Mouse (Mus musculus) lung, postnatal 36 days (tissue): ENCODE results near the gene Per3.
"Not testable (repeated sequence)": the region's sequence is repeated elsewhere in the genome, so short reads cannot be mapped to it uniquely, and the experiment has no call there.

Experiments used
- DNase-seq: peaks from one replicate; pipeline ENCODE4 v3.0.0; 2022; ENCODE audit warnings: mixed read lengths

Per3 gene

DNA sequence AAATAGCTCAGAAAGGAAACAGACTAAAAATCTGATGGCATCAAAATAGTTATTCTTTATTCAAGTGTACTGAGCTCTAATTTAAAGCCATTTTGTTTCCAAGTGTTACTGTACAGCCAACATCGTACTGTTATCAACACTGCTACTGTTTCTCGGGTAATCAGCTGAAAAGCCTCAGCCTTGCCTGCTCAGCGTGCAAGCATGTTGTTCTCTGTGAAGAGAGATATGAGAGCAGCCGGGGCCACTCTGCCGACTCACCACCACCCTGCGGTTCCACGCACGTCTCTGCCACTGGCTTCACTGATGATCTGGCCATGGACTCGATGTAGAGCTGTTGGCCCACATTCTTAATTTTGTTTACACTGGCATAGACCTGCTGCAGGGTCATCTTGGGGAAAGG is 20.3 kb downstream of the Per3 start:
- DNase-seq: no peak

DNA sequence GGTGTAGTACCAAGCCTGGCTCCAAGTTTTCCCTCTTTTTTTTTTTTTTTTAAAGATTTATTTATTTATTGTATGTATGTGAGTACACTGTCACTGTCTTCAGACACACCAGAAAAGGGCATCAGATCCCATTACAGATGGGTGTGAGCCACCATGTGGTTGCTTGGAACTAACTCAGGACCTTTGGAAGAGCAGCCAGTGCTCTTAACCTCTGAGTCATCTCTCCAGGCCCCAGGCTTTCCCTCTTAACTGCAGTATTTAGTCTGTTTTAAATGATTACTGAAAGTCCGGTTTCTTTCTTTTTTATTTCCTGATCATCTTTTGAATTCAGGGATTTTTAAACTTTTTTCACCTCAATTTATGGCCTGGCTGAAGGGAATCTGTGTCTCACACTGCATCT is 27.1 kb downstream of the Per3 start:
- DNase-seq: not testable (repeated sequence)

DNA sequence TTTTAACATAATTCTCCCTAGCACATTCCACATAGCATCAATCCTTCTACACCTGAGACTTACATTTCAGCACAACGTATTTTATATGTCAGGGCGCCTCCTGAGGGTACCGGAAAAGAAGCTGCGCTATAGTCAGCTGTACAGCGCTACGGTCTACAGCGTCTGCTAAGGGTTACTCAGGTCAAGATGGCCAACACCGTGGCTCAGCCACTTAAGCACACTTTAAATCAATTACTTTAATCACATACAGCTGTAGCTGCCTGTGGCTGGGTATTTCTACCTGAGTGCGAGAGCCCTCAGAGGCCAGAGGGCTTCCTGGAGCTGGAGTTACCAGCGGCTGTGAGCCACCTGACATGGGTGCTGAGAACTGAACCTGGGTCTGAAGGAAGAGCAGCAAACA is 28.5 kb downstream of the Per3 start:
- no peak for DNase-seq

DNA sequence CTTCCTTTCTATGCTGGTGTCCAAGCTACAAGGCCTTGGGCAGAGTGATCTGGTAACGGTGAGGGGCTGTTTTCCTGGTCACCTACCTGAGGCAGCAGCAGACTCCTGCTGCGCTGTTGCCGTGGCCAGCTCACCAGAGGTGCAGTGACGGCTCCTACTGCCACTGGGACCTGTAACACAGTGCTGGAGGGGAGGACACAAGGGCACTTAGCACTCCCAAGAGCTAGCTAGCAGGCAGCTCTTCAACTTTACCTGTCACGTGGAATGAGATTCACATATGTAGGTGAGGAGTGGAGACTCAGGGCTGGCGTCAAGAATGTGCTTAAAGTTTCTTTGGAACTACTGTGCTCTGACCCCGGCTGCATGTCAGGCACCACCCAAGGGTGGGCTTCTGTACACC is 34.1 kb downstream of the Per3 start:
- DNase-seq: peak; percentile 67

DNA sequence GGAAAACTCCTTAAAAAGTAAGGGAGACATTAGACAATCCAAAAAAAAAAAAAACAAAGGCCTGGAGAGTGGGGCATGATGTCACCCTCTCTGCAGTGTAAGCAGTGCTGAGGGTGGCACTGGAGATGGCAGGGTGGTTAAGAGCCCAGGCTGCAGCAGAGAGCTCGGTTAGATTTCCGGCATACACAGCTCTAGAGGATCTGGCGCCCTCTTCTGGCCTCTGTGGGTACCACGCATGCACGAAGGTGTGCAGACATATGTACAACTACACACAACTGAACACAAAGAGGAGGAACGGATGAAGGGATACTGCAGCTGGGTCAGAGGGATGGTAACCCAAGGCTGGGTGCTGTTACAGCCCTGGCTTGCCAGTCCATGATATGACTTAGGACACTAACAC is 37.5 kb downstream of the Per3 start:
- DNase-seq: peak; percentile 66

DNA sequence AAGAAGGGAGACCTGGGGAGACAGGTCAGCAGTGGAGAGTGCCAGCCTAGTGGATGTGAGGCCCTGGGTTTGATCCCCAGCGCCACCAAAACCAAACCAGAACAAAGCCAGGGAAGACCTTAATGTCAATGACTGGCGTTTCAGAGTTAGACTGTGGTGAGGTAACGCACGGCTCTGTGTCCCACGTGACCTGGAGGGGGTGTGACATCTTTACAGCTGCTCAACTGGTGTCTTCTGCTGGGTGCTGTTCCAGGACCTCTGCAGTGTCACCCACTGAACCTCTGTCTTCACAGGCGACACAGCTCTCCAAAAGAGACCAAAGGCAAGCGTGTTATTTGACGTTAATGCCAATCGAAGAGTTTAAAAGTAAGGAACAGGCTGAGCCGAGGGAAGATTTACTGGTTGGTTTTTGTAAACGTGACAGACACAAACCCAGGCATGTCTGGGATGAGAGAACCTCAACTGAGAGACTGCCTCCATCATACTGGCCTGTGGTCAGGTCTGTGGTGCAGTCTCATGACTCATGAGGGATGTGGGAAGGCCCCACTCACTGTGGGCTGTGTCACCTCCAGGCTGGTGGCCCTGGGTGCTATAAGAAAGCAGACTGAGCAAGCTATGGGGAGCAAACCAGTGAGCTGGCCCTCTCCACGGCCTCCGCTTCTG is 38.7 kb downstream of the Per3 start:
- DNase-seq: no peak

DNA sequence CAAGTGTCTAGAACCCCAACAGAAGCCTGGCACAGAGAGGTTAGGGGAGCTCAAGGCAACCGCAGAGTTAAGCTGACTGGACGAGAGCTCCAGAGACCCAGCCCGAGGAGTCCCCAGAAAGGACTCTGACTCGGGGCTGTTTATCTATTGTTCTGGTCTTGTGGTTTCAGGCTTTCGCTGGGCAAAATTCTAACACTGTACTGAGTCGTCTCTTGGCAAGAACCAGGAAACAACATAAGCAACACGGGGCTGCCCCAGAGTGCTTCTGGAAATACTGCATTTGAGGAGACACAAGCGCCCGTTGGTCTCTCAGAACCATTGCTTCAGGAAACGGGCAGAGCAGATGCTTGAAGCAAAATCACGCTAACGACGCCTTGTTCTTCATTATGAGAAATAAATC is 43.1 kb downstream of the Per3 start:
- DNase-seq: no peak

DNA sequence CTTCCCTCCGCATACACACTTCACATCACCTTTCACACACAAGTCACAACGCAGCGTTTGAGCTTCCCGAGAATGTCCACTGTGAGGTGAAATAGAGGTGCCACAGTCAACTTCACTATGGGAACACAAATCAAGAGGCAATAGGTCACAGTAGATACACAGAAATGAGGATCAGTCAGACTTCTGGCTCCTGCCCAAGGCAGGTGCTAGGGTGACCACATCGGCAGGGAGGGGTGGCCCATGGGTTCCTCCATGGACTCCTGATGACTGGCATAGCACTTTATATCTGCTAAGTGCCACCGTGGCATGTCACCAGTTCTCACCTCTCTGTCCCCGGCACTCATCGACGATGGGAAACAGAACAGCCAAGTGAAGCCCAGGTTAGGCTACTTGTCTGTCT is 45.8 kb downstream of the Per3 start:
- DNase-seq: no peak

DNA sequence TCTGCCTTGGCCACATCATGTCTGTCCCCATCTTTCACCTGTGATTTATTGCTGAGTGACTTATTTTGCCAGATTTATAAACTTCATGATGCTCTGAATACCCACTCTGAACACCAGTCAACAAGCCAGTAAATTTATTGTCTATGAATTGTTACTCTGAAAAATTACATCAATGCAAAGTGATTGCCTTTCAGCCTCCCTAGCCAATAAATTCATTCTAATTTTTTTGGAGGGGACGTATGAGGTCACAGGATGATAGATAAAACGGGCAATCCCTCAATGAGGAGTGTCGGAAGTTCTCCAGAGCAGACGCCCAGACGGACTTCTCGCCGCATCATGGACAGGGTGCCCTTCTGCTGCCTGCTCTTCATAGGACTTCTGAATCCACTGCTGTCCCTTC is 47.7 kb downstream of the Per3 start, which contains the start of gene Uts2:
Gene Uts2 (plus strand): TSS at position 301 of the 400 bp plus-strand sequence.
- DNase-seq: no peak

DNA sequence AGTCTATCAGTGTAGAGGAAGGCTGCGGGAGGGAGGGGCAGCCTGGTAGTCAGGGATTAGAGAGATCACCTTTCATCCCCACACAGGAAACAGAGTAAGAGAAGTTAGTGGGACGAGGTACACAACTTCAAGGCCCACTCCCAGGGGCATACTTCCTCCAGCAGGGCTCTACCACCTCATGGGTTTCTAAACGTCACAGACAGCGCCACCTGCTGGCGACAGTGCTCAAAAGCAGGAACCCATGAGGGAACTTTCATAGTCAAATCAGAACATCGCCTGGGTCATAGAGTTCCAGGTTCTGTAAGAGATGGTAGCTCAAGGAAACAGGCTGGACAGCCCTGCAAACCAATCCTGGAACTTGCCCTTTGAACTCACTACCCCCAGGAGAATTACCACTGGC is 54.3 kb downstream of the Per3 start:
- peak; percentile 74 for DNase-seq

DNA sequence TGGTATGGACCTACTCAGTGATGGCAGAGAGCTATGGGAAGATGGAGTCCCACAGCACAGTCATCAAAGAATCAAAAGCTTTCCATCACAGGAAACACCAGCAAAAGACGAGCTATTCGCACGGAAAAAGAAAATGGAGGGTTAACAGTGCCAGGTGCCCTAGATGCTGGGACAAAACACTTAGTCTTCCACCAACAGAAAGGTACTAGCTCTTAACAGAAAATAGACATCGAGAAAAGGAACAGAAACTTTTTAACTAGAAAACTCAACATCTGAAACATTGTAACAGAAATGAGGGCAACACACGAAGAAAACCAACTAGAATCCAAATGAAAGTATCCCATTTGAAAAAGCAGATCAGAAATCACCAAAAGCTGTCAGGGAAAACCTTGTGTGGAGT is 64.3 kb downstream of the Per3 start:
- no peak for DNase-seq

DNA sequence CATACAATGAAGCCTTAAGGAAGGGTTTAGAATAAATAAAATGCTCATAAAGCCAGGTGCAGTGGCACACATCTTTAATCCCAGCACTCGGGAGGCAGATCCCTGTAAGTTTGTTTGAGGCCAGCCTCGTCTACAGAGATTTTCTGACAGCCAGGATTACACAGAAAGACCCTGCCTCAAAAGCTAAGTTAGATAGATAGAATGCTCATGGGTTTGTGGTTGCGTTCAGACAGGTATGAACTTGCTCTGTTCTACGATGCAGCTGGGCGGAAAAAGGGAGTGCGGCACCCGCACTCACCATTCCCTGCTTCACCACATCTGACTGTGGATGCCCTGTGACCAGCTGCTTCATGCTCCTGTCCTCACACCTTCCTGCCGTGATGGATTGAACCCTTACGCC is 65.0 kb downstream of the Per3 start:
- no peak for DNase-seq

DNA sequence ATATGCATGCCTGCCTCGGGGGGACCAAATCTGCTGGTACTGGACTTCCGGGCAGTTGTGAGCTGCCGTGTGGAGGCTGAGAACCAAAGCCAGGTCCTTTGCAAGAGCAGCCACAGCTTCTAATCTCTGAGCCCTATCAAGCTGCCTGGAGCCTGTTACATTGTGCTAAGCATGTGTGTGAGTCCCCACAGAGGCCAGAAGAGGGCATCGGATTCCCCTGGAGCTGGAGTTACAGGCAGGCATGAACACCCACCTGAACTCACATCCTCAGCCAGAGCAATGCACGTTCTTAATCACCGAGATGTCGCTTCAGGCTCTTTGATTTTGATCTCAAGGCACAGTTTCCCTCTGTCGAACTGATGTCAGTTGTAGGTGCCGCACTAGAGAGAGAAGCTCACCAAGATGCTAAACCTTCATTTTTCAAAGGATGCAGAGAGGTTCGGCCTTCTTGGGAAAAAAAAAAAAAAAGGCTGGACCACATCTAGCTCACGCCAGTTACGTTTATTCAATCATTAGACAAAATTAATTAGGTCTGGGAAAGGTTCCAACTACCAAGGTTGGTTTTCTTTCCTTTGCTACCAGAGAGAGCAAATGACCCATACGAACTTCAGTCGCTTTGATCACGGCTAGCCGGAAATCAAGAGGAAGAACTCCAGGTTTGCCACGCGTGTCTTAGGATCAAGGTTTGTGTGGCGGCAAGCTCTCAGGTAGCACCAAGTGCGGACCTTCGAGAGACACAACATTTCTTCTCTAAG is 66.1 kb downstream of the Per3 start:
- no peak for DNase-seq

DNA sequence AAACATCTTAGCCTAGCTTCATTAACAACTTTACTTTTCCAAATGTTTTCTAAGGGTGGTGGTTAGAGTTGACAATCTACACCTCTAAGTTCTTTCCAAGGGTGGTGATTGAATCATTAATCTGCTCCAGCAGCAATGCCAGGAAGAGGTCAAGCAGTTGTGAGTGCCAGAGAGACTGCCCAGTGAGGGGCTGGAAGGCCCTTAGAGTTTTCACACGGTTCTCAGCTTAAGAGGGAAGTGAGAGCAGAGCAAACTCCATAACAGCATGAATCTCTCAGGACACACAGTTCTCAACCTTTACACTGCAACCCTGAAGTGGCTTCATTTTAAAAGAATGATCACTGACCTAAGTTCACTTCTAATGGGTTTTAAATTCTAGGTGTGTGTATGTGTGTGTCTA is 69.3 kb downstream of the Per3 start:
- DNase-seq: peak; percentile 71

DNA sequence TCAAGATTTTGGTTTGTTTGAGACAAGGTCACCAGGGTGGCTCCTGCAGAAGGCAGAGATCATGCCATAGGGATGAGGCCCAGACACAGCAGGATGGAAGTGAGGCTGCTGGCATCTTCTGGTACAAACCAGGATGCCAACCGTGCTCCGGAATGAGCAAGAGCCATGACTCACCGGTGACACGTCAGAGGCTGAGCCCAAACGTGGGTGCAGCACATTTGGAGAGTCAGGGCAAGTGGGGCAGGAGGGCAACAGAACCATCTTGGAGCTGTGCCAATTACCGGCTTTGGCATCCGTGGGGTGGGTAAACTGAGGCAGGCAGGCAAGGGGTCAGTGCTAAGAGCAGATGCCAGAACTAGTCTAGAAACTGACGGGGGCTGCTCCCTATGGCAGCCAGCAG is 71.2 kb downstream of the Per3 start:
- no peak for DNase-seq

DNA sequence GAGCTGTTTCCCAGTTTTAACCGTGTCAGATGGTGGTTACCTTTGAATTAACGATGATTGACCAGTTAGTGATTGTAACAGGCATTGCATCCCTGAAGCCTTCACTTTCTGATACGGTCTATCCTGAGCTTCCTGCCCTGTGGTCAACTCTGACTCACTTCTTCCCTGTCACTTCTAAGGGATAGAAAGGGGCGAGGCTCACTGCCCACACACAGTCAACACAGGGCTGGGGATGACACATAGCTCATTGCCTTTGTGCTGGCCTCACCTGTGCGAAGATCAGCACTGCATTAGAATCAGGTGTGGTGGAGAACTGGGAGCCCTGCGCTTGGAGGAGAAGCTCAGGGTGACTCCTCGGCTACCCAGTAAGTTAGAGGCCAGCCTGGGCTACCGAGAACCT is 75.5 kb downstream of the Per3 start:
- no peak for DNase-seq

DNA sequence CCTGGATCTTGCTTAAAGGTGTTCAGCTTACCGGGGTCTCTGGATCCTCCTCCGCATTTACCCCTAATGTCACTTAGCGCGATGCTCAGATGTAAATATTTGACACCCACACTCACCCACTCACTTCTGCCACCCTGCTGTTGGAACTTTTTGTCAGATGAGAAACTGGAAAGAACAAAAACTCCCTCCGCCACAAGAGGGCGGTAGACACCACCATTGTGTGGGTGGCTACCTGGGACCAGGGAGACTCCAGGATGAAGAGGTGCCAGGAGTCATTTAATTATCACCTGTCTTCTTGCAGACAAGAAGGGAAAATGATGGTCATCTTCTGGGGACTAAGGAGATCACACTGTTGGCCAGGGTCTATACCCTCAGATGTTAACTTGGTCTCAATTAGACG is 77.9 kb downstream of the Per3 start:
- peak; percentile 82 for DNase-seq

DNA sequence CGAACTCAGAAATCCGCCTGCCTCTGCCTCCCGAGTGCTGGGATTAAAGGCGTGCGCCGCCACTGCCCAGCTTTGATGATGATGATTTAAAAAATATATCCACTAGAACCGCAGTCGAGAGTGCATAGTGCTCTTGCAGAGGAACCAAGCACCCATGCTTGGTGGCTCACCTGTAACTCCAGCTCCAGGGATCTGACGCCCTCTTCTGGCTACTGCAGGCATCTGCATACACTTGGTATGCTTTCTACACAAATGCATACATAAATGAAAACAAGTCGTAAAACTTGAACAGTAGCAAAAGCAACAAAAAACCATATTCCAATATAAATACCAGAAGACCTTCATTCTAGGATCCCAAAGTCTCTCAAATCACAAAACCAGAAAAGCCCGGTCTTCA is 78.9 kb downstream of the Per3 start:
- no peak for DNase-seq

DNA sequence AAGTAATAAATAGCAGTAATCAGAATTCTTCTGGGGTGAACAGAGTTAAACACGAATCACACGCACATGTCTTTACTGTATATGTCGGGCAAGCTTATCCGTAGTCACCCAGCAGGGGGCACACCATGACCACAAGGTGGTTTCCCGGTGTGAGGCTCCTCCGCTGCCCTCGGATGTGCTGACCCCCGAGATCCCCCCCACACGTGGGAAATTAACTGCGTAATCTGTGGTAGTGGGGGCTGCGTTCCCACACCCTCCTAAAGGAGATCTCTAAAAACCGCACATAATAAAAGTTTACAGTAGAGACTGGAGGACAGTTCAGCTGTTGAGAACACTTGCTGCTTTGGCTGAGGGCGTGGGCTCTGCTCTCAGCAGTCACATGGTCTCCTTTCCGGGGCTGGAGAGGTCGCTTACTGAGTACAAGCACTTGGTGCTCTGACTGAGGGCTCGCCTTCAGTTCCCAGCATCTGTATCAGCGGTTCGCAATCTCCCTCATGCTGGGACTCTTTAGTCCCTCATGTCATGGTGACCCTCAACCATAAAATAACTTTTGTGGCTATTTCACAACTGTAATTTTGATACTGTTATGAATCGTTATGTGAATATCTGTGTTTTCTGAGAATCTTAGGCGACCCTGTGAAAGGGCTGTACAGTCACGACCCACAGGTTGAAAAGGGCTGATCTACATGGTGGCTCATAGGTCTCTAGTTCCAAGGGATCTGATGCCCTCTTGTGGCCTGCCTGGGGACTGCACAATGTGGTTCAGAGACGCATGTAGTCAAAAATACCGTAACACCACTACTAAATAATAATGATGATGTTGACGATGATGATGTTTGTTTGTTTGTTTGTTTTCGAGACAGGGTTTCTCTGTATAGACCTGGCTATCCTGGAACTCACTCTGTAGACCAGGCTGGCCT is 79.6 kb downstream of the Per3 start:
- peak; percentile 94 for DNase-seq

DNA sequence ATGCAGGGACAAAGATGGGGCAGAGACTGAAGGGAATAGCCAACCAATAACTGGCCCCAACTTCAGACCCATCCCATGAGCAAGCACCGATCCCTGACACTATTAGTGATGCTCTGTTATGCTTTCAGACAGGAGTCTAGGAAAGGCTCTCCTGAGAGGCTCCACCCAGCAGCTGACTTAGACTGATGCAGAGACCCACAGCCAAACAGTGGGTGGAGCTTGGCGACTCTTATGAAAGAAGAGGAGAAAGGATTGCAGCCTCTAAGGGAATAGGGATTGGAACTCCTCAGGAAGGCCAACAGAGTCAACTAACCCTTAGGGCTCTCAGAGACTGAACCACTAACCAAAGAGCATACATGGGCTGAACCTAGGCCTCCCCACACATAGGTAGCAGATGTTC is 80.8 kb downstream of the Per3 start:
- DNase-seq: no peak

DNA sequence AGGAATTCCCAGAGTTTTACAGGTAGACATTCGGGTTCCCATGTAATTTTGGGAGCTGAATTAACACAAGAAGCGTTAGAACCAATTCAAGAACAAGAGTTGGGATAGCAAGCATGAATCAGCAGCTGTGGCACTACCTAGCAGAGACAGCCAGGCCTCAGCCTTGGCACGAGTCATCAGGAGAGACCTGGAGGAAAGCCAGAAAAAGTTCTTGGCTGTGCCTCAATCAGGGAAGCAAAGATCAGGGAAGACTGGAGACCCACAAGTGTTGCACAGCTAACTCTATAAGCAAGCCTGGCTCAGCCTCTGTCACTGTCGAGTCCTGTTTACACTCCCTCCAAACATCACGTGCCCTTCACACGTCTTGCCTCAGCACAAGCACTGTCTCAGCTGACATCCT is 82.2 kb downstream of the Per3 start:
- peak; percentile 58 for DNase-seq

DNA sequence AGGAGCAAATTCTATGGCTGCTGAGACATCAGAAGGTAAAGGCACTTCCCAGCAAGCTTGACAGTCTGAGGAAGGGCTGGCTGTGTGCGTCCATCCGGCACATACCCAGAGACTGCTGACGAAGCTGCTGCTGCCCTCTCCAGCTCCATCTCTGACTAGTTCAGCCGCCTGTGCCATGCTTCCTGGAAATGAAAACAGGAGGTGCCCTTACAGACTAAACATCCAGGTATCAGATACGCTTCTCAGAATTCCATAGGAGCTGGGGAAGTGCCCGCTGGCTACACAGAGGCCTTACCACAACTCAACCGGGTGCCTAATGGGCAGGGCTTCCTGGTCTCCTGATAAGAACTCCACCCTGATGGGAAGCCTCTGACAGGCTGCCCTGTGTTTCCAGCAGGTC is 85.9 kb downstream of the Per3 start:
- no peak for DNase-seq

DNA sequence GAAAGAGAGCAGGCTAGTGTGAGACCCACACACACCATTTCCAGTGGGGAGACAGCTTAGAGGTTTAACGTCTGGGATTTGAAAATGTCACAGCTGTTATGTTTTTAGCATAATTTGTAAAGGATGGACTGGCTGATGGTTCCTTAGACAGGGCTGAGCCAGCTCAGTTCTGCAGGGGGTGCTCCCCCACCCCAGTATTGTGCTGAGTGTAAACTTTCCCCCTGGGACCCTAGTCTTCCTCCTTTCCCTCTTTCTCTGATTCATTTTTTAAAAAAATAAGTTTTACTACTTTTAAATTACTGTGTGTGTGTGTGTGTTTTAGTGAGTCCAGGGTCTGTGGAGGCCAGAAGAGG is 87.4 kb downstream of the Per3 start:
- DNase-seq: no peak
